Mouse (Mus musculus) liver, embryonic 14.5 days (tissue): Measurements from ENCODE around the gene Fcer1g.

Experiments used
- CTCF ChIP-seq: IDR thresholded peaks from 2 replicates; pipeline ENCODE4 v1.5.1; 2016; ENCODE audit warnings: antibody characterized with exemption, low read depth, control low read depth
- EP300 ChIP-seq: IDR thresholded peaks from 2 replicates; pipeline ENCODE4 v1.6.1; 2016; ENCODE audit warnings: antibody characterized with exemption, low read depth

DNA sequence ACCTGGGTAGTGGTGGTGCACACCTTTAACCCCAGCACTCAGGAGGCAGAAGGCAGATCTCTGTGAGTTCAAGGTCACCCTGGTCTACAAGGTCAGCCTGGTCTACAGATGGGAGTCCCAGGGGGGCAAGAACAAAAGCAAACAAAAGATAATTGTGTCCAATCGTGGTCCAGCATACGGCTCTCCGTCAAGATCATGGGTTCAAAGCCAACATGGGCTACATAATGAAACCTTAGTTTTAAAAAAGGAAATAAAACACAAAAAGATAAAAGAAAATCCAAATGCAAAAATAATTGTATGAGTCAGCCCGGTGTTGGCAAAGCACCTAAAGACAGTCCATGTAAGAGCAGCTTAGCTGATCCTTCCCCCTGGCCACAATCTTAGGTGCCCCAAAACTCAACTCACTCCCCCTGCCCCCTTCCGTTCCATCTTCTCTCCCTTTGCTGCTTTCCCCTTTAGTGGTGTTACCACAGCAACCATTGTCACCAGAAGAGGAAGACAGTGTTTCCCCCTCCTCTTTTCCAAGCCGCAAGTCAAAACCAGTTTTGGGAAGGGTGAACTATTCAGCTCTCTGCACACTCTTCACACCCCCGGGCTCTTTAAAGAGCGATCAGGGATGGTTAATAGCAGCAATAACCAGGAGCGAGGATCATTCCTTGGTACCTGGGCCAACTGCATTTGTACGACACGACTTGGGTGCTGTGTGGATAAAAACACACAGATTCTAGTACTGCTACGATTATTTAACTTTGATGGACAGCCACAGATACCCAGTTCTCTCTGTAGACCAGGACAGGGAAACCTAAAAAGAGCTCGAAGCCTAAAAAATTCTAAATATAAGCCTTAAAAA is 46.1 kb downstream of the Fcer1g start:
- TF ChIP-seq CTCF (no peak), EP300 (no peak)
